Mouse (Mus musculus) left cerebral cortex, postnatal 10 days (tissue): Measurements from ENCODE around the gene Pde6d. TPM values are rescaled to one million over a fixed set of nuclear protein-coding genes. Genes with fewer than 3 reads are reported as not detected.
"Not testable (repeated sequence)": the region's sequence is repeated elsewhere in the genome, so short reads cannot be mapped to it uniquely, and the experiment has no call there.

Experiments
- DNase-seq, 2 experiments: peaks; one replicate each; pipeline ENCODE4 v3.0.0; 2021 to 2022; ENCODE audit warnings: low spot score in 2 of 2, mixed read lengths in 1 of 2; ENCODE audit errors: extremely low spot score in 1 of 2
- intact Hi-C: fragments of 180-260 bp; cut with DNase I; formaldehyde crosslinking; loops from one replicate; pipeline ENCODE4 v1.15.1; 2025
- total RNA-seq, 2 experiments: library from RNA; stranded (reverse); gene quantifications; 2 replicates each; pipeline ENCODE4 v1.2.3; 2021

Pde6d gene
- total RNA-seq, 2 experiments from 2014 or later: 62.6 to 67.4 TPM

- intact Hi-C loops: loop anchor here (2.0 to 5.0 kb wide), 2 partner anchors 41 to 88 kb away; no protein-coding TSS in a partner anchor
- peak in 1 of 2 experiments; percentile 66 for DNase-seq
Measured at GRCm38 (mm10) chr1:86528571-86529180, 53.8 kb downstream of the Pde6d start.

GRCm38 (mm10) chr1:86527599-86528486 lies 54.6 kb downstream of the Pde6d start:
- DNase-seq: peak; percentile 85 to 93
- intact Hi-C loops: loop anchor here (2.0 to 5.0 kb wide), 2 partner anchors 41 to 87 kb away; no protein-coding TSS in a partner anchor

- DNase-seq: peak in 1 of 2 experiments; percentile 78
- intact Hi-C loops: loop anchor here (5.0 kb wide), 1 partner anchor 40 kb away; no protein-coding TSS in a partner anchor
Measured at GRCm38 (mm10) chr1:86526789-86527598, 55.4 kb downstream of the Pde6d start.

- intact Hi-C loops: loop anchor here (5.0 kb wide), 1 partner anchor 39 kb away; no protein-coding TSS in a partner anchor
- DNase-seq: peak; percentile 100
Measured at GRCm38 (mm10) chr1:86526116-86526788, 56.2 kb downstream of the Pde6d start, which contains the start of gene Ptma. Gene Ptma (plus strand): TSS chr1:86526726.

GRCm38 (mm10) chr1:86525499-86526115 lies 56.8 kb downstream of the Pde6d start:
- intact Hi-C loops: loop anchor here (2.0 to 5.0 kb wide), 2 partner anchors 21 to 38 kb away; no protein-coding TSS in a partner anchor
- DNase-seq: peak in 1 of 2 experiments; percentile 85

- intact Hi-C loops: loop anchor here (2.0 to 5.0 kb wide), 2 partner anchors 20 to 38 kb away; no protein-coding TSS in a partner anchor
- peak; percentile 100 for DNase-seq
Measured at GRCm38 (mm10) chr1:86524619-86525498, 57.6 kb downstream of the Pde6d start.

GRCm38 (mm10) chr1:86523776-86524618 lies 58.4 kb downstream of the Pde6d start:
- no peak for DNase-seq
- intact Hi-C loops: loop anchor here (2.0 kb wide), 1 partner anchor 19 kb away; no protein-coding TSS in a partner anchor

GRCm38 (mm10) chr1:86522286-86522871 lies 60.0 kb downstream of the Pde6d start:
- intact Hi-C loops: no loop called here
- peak in 1 of 2 experiments; percentile 65 for DNase-seq

GRCm38 (mm10) chr1:86520361-86520760 lies 62.1 kb downstream of the Pde6d start:
- peak in 1 of 2 experiments; percentile 55 for DNase-seq
- intact Hi-C loops: no loop called here

- intact Hi-C loops: no loop called here
Measured at GRCm38 (mm10) chr1:86517076-86517475, 65.4 kb downstream of the Pde6d start.

GRCm38 (mm10) chr1:86515715-86516410 lies 66.6 kb downstream of the Pde6d start:
- intact Hi-C loops: no loop called here
- DNase-seq: no peak

More at GRCm38 (mm10) chr1:86517076-86517475, 65.4 kb downstream of the Pde6d start:
- DNase-seq: no peak

GRCm38 (mm10) chr1:86513031-86513430 lies 69.4 kb downstream of the Pde6d start:
- intact Hi-C loops, DNase-seq: not testable (repeated sequence)

GRCm38 (mm10) chr1:86512154-86512720 lies 70.2 kb downstream of the Pde6d start:
- intact Hi-C loops: no loop called here
- DNase-seq: no peak

- intact Hi-C loops: no loop called here
- DNase-seq: no peak
Measured at GRCm38 (mm10) chr1:86510676-86511441, 71.6 kb downstream of the Pde6d start.
